ENCODE assay signal across 10 mouse cellular contexts in genomic region chr7:98289585-98289984, GRCm38 (mm10). TPM values are rescaled to one million over a fixed set of nuclear protein-coding genes. Genes with fewer than 3 reads are reported as not detected.
A peak's percentile ranks its signal among the peaks of the same experiment; 100 is the strongest.
DNase-seq lines count a peak whose midpoint lies in the region; ATAC-seq and TF ChIP-seq lines count a peak whose summit lies in the region.
"Had no signal": no experiment of that assay in that cellular context is flagged by ENCODE, and none has a peak within 500 bp of the region (broad histone marks: within the 10 kb centered on the region; RNA-seq: fewer than 3 reads in every experiment).

No protein-coding gene starts in this region.

- H3K4me2 ChIP-seq in midbrain, embryonic 15.5 days: no peak overlapping the region
- H3K4me2 ChIP-seq: hindbrain, embryonic 15.5 days; lung, embryonic 15.5 days had no signal

- TF ChIP-seq CTCF in layer of hippocampus, adult 2 months (conservative IDR thresholded peaks at IDR 0.05): peak; percentile 64

- no peak overlapping the region for H3K4me3 ChIP-seq in layer of hippocampus, adult 2 months
- H3K4me3 ChIP-seq in ES-E14 (ENCODE audit: insufficient read depth in 1 of 2, low read depth in 1 of 2, low read length in 2 of 2, poor library complexity in 1 of 2, severe bottlenecking in 1 of 2): no peak overlapping the region
- no peak overlapping the region for H3K4me3 ChIP-seq in midbrain, embryonic 15.5 days
- H3K4me3 ChIP-seq: hindbrain, embryonic 15.5 days; lung, embryonic 15.5 days had no signal

- H3K27me3 ChIP-seq in midbrain, embryonic 15.5 days (replicated peaks): no peaks in the 10 kb centered on the region
- H3K27me3 ChIP-seq: hindbrain, embryonic 15.5 days; lung, embryonic 15.5 days had no signal

- no peak for DNase-seq in layer of hippocampus, adult 2 months (ENCODE audit: low spot score in 2 of 2)
- no peak for DNase-seq in layer of hippocampus, adult 9-11 months
- DNase-seq in ES-E14 (ENCODE audit: low read depth, low spot score): no peak
- DNase-seq in embryo, embryonic 10.5 days (ENCODE audit: low spot score): peak; percentile 17
- DNase-seq in heart, postnatal 25 days (ENCODE audit: low spot score): no peak

- H3K9me3 ChIP-seq in ES-E14 (ENCODE audit: control insufficient read depth, insufficient read depth, low read depth, low read length): no peaks in the 10 kb centered on the region
- no peaks in the 10 kb centered on the region for H3K9me3 ChIP-seq in midbrain, embryonic 15.5 days
- H3K9me3 ChIP-seq: hindbrain, embryonic 15.5 days; lung, embryonic 15.5 days had no signal

- H3K36me3 ChIP-seq in ES-E14 (ENCODE audit: control insufficient read depth, insufficient read depth, low read length, poor library complexity, severe bottlenecking): no peaks in the 10 kb centered on the region
- H3K36me3 ChIP-seq in midbrain, embryonic 15.5 days (replicated peaks): no peaks in the 10 kb centered on the region
- H3K36me3 ChIP-seq: hindbrain, embryonic 15.5 days; lung, embryonic 15.5 days had no signal

- intact Hi-C loops in heart, postnatal 25 days (cut with DNase I): loop anchor here (1.0 to 5.0 kb wide), 2 partner anchors 52 to 138 kb away; no protein-coding TSS in a partner anchor

- H3K4me1 ChIP-seq in ES-E14 (ENCODE audit: control insufficient read depth in 2 of 2, insufficient read depth in 2 of 2, low read length in 2 of 2, poor library complexity in 1 of 2): no peaks in the 10 kb centered on the region
- no peaks in the 10 kb centered on the region for H3K4me1 ChIP-seq in midbrain, embryonic 15.5 days
- H3K4me1 ChIP-seq: hindbrain, embryonic 15.5 days; lung, embryonic 15.5 days had no signal

- ATAC-seq in neutrophil, adult 5-6 weeks (ENCODE audit: extremely low read depth, insufficient number of reproducible peaks, low FRiP score, poor library complexity, severe bottlenecking): 0 out of 2 replicates have a peak, but pooled peaks have one; percentile 6
- no peak for ATAC-seq in midbrain, embryonic 15.5 days (replicated peaks)
- ATAC-seq: forebrain, embryonic 14.5 days had no signal

- H3K27ac ChIP-seq in layer of hippocampus, adult 2 months: no peak overlapping the region
- no peak overlapping the region for H3K27ac ChIP-seq in ES-E14 (ENCODE audit: insufficient read depth, low read depth, low read length, poor library complexity, severe bottlenecking)
- H3K27ac ChIP-seq in midbrain, embryonic 15.5 days: no peak overlapping the region
- H3K27ac ChIP-seq: hindbrain, embryonic 15.5 days; lung, embryonic 15.5 days had no signal

- H3K9ac ChIP-seq in ES-E14 (ENCODE audit: insufficient read depth, low read depth, low read length, poor library complexity, severe bottlenecking): no peak overlapping the region
- no peak overlapping the region for H3K9ac ChIP-seq in midbrain, embryonic 15.5 days
- H3K9ac ChIP-seq: hindbrain, embryonic 15.5 days; lung, embryonic 15.5 days had no signal

- WGBS in midbrain, embryonic 15.5 days: 41% methylated on average over 3 of the region's 3 CpGs

- in situ Hi-C loops in ES-E14 (cut with MboI; ENCODE audit: low sequenced_read_pairs in 2 of 2, unreplicated experiment in 2 of 2): no loop called here

TF ChIP-seq in ES-E14, 5 proteins besides CTCF, POLR2A, EP300 and RAD21:
- TF ChIP-seq ZNF384 (IDR thresholded peaks at IDR 0.05; ENCODE audit: low read depth, low read length) (no peak), ZC3H11A (IDR thresholded peaks at IDR 0.05; ENCODE audit: borderline replicate concordance, low read depth, low read length) (0 out of 2 replicates have a peak, but pooled peaks have one; percentile 14)

RNA-seq across cellular contexts. Expression of gene Acer3, which starts 31.4 kb away (rescaled TPM):
- total RNA-seq in layer of hippocampus, adult 2 months (2021): 10 to 100 TPM; 24.4 to 26.6 TPM
- total RNA-seq in ES-E14 (2012; rRNA removed): 25.3 and 26.2 TPM in 2 replicates
- total RNA-seq in neutrophil, adult 5-6 weeks (2017): 7.4 and 9.8 TPM in 2 replicates
- 18.3 and 18.8 TPM in 2 replicates for polyA plus RNA-seq in midbrain, embryonic 15.5 days (2015; fragmentation: Nextera tagmentation; extraction: Ambion mirVana)
- 10 to 100 TPM; 12.2 to 12.3 TPM for total RNA-seq in heart, postnatal 25 days (2021)
